Mouse (Mus musculus): ENCODE results near the gene Slc30a3.
A peak's percentile ranks its signal among the peaks of the same experiment; 100 is the strongest.
"Not testable (repeated sequence)": the region's sequence is repeated elsewhere in the genome, so short reads cannot be mapped to it uniquely, and the experiment has no call there.

Gene Slc30a3

GRCm38 (mm10) chr5:31093151-31094041 lies 14.6 kb downstream of the Slc30a3 start:
- peak; percentile 45 for DNase-seq (ENCODE audit: extremely low spot score)

- no peak for DNase-seq (ENCODE audit: extremely low spot score)
These were observed 15.6 kb downstream of the Slc30a3 start for GRCm38 (mm10) chr5:31092231-31092975.

GRCm38 (mm10) chr5:31087131-31087530 lies 20.9 kb downstream of the Slc30a3 start:
- DNase-seq (ENCODE audit: extremely low spot score) = no peak

GRCm38 (mm10) chr5:31086606-31087005 lies 21.4 kb downstream of the Slc30a3 start:
- no peak for DNase-seq (ENCODE audit: extremely low spot score)

GRCm38 (mm10) chr5:31083949-31084348 lies 24.1 kb downstream of the Slc30a3 start:
- DNase-seq (ENCODE audit: extremely low spot score) = no peak

GRCm38 (mm10) chr5:31082935-31083625 lies 25.0 kb downstream of the Slc30a3 start:
- no peak for DNase-seq (ENCODE audit: extremely low spot score)

GRCm38 (mm10) chr5:31082355-31082754 lies 25.7 kb downstream of the Slc30a3 start:
- DNase-seq (ENCODE audit: extremely low spot score) = peak; percentile 56

GRCm38 (mm10) chr5:31081386-31081785 lies 26.7 kb downstream of the Slc30a3 start:
- DNase-seq (ENCODE audit: extremely low spot score) = peak; percentile 55

GRCm38 (mm10) chr5:31080795-31081164 lies 27.3 kb downstream of the Slc30a3 start:
- no peak for DNase-seq (ENCODE audit: extremely low spot score)

- DNase-seq (ENCODE audit: extremely low spot score) = no peak
These were observed 27.8 kb downstream of the Slc30a3 start for GRCm38 (mm10) chr5:31080059-31080794.

- DNase-seq (ENCODE audit: extremely low spot score) = no peak
These were observed 31.7 kb downstream of the Slc30a3 start for GRCm38 (mm10) chr5:31076346-31076745.

GRCm38 (mm10) chr5:31073176-31073575 lies 34.9 kb downstream of the Slc30a3 start:
- DNase-seq (ENCODE audit: extremely low spot score) = no peak

- DNase-seq (ENCODE audit: extremely low spot score) = no peak
These were observed 36.2 kb downstream of the Slc30a3 start for GRCm38 (mm10) chr5:31071821-31072220.

- DNase-seq (ENCODE audit: extremely low spot score) = no peak
These were observed 37.0 kb downstream of the Slc30a3 start for GRCm38 (mm10) chr5:31071059-31071458.

- DNase-seq (ENCODE audit: extremely low spot score) = no peak
These were observed 38.2 kb downstream of the Slc30a3 start for GRCm38 (mm10) chr5:31069810-31070209.

GRCm38 (mm10) chr5:31055216-31056140 lies 52.6 kb downstream of the Slc30a3 start:
- no peak for DNase-seq (ENCODE audit: extremely low spot score)

GRCm38 (mm10) chr5:31054261-31055215 lies 53.5 kb downstream of the Slc30a3 start, which contains the start of gene Cad:
Cad (plus strand) TSS chr5:31054780.
- DNase-seq (ENCODE audit: extremely low spot score) = peak; percentile 96

- not testable (repeated sequence) for DNase-seq (ENCODE audit: extremely low spot score)
These were observed 54.3 kb downstream of the Slc30a3 start for GRCm38 (mm10) chr5:31053728-31054127.

GRCm38 (mm10) chr5:31050427-31050826 lies 57.6 kb downstream of the Slc30a3 start:
- DNase-seq (ENCODE audit: extremely low spot score) = no peak

Measured in embryo, embryonic 9.5 days (tissue).